Mouse (Mus musculus): ENCODE data around the gene Dok1.
A peak's percentile ranks its signal among the peaks of the same experiment; 100 is the strongest.

DNA sequence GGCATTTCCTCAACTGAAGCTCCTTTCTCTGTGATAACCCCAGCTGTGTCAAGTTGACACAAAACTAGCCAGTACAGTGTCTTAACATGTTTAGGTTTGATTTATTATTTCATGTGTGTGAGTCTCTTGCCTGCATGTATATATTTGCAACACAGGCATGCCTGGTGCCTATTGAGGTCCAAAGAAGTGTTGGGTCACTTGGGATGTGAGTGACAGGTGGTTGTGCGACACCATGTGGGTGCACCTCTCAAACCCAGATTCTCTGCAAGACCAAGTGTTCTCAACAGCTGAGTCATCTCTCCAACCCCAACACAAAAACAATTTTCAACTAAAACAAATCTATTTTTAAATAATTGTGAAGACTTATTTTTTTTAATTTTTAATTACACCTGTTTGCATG lies 30.2 kb downstream of the Dok1 start:
- no peak for TF ChIP-seq USF1 (IDR thresholded peaks at IDR 0.05; ENCODE audit: low read depth)
- no peak for TF ChIP-seq POLR2A (IDR thresholded peaks at IDR 0.05; ENCODE audit: insufficient read length, low read depth)
- no peak for TF ChIP-seq MAX (IDR thresholded peaks at IDR 0.05; ENCODE audit: low read depth)
- TF ChIP-seq TCF12 (IDR thresholded peaks at IDR 0.05; ENCODE audit: insufficient read depth, poor library complexity, severe bottlenecking), result no peak
- no peak for TF ChIP-seq E2F4 (IDR thresholded peaks at IDR 0.05; ENCODE audit: insufficient read depth)
- no peak for TF ChIP-seq TCF3 (IDR thresholded peaks at IDR 0.05; ENCODE audit: insufficient read length, low read depth)
- TF ChIP-seq MYOD1 (IDR thresholded peaks at IDR 0.05; ENCODE audit: control insufficient read depth in 1 of 3, insufficient read length in 2 of 3, low read depth in 2 of 3), result peak in 1 of 3 experiments; percentile 56
- TF ChIP-seq MYOG (IDR thresholded peaks at IDR 0.05; ENCODE audit: control insufficient read depth in 1 of 3, insufficient read depth in 1 of 3, insufficient read length in 2 of 3, low read depth in 2 of 3), result no peak
- TF ChIP-seq POLR2AphosphoS2 (IDR thresholded peaks at IDR 0.05; ENCODE audit: insufficient read length, low read depth), result no peak
- no peak for TF ChIP-seq CEBPB (IDR thresholded peaks at IDR 0.05; ENCODE audit: insufficient read depth, poor library complexity, severe bottlenecking)
- TF ChIP-seq REST (IDR thresholded peaks at IDR 0.05; ENCODE audit: insufficient read depth, insufficient read length), result no peak
